Mouse (Mus musculus) heart, adult 11 months (tissue): ENCODE results near the gene Btnl4.

ENCODE experiments used
- DNase-seq: peaks from one replicate; pipeline ENCODE4 v3.0.0; 2022

Gene Btnl4

DNA sequence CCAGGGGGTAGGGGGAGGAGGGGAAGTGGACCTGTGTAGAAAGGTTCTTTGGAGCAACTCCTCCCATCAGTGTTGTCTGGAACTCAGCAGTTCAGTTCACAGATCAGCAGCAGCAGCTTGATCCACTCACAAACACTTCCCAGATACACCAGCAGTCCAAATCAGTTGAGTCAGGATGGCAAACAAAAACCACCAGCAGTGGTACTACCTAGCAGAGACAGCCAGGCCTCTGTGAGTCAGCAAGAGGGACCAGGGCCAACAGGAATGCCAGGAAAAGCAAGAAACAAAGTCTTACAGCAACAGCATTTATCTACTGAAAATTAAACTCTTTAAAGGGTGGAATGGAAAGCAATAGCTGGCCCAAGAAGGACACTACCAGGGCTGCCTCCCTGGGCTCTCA, 49.5 kb downstream of the Btnl4 start:
- peak; percentile 65 for DNase-seq

DNA sequence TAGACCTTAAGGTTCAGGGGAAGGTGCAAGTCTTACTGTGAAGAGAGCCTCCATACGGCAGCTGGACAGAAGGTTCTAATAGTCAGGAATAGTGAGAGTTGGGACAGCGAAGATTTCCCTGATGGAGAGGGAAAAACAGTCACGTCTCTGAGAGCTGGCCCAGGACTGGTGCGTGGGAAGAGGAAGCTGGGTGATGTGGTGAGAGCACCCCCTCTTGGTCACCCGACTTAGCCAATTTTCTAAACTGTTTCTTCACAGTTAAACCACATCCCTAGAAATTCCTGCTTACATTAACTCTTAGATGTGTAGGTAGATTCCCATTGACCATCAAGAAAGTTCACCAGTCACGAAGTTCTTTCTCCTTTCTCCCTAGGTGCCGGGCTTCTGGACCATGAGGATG, 57.1 kb downstream of the Btnl4 start:
- DNase-seq = peak; percentile 66
